Mouse (Mus musculus): ENCODE data around the gene Ssr2.
A peak's percentile ranks its signal among the peaks of the same experiment; 100 is the strongest.
"Not testable (repeated sequence)": the region's sequence is repeated elsewhere in the genome, so short reads cannot be mapped to it uniquely, and the experiment has no call there.

Gene Ssr2

DNA sequence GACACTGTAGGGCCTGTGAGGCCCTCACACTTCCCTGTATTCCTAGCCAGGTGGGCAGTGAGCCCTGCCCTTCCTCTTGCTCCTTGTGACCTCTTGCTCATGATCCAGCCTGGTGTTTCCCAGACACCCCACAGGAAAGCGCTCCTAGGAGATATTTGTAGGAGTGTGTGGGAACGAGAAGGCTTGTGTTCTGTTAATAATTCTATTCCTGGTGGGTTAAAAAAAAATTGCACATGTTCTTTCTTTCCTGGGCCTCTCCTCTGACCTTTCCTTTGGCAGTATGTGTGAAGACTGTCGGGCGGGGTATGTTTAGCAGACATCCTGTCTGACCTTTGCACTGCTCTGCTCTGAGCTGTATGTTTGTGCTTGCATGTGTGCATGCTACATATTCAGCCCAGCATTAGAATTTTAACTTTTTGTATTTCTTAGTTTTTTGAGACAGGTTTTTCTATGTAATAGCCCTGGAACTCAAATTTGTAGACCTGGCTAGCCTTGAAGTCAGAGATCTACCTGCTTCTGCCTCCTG is 9.1 kb upstream of the Ssr2 start:
- DNase-seq, result no peak

DNA sequence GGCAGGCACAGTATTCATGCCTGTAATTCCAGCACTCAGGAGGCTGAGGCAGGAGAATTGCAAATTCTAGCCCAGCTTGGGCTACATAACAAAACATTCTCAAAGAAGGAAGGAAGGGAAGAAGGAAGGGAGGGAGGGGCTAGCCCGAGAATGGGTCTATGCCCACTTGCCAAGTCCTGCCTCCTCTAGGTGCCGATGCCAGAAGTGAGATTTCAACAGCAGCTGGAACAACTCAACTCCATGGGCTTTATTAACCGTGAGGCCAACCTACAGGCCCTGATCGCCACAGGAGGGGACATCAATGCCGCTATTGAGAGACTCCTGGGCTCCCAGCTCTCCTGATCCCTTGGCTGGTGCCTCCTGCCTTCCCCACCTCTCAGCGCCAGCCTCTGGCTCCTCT is 7.8 kb upstream of the Ssr2 start:
- peak; percentile 92 for DNase-seq

DNA sequence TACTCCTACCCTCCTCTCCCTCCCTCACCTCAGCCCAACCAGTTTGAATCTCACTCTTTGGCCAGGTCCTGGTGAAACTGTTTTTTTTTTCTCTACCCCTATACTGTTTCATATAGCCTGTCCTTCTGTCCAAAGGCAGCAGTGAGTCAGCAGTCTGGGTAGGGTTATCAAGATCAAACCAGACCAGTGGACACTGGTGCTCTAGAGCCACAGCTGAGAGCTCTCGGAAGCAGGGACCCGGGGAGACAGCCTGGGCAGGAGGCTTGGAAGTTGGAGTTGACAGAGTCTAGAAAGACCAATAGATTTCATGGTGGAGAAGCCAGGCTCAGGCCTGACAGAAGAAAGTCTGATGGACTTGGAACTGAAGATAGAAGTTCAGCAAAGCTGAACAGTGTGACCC is 7.1 kb upstream of the Ssr2 start:
- peak; percentile 79 for DNase-seq

DNA sequence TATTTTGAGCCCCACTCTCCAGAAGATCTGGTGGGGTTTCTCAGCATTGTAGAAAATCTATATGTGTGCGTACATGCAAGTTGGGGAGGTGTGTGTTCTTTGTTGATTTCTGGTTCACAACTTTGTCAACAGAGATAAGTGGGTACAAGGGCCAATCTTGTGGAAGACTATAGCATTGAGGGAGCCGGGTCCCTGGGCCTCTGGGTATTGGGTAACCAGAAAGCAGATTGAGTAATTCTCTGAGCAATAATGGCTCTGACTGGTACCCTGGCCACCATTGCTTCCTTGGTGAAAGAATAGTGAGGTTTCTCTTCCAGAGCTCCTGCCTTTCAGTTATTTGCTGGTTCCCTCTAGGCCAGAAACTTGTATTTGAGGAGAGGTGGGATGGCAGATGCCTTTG is 6.6 kb upstream of the Ssr2 start:
- no peak for DNase-seq

DNA sequence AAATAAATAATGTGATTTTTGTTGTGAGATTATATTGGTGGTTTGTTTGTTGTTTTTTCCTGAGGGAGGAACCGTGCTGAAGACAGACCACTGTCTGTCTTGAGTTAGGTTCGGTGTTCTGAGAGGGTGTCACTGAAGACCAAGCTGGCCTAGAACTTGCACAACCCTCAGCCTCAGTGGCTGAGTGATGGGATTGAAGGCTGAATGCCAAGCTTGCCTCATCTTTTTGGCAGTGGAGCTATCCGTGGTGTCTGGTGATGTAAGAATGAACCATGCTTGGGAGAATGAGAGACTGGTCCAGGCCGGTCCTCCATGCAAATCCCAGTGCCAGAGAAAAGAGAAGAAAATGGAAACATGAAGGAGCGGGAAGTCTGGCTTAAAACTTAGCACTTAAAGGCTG is 6.0 kb upstream of the Ssr2 start:
- peak; percentile 83 for DNase-seq

DNA sequence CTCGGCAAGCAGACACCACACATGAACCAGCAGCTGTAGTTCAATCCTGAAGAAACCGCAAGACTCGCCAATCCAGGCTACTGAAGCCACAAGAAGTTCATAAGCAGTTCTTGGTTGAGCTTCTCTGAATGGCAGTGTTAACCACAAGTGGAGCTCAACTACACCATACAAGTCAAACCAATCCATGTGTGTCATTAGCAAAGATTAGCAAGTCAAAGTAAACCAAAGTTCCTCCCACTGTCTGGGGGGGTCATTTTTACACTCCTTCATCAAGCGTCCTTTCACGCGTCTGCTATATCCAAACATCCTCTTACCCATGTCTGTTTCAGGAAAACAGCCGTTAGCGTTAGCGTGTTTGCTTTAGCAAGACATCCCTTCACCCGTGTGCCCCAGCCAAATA is 5.3 kb upstream of the Ssr2 start:
- DNase-seq, result no peak

DNA sequence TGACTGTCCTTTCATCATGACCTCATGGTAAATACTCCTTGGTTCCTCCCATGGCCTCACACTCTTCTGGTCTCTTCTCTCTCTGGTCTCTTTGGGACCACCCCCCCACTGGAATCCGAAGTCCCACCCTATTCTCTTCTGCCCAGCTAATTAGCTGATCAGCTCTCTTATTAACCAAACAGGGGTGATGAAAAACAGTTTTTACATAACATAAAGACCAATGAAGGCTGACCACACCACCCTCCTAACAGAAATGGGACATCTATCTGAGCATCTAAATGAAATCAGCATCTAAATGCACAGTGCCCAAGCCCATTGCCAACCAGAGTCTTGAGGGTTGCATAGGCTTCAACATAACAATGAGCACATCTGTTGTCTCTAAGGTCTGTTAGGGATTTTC is 3.8 kb upstream of the Ssr2 start:
- no peak for DNase-seq

DNA sequence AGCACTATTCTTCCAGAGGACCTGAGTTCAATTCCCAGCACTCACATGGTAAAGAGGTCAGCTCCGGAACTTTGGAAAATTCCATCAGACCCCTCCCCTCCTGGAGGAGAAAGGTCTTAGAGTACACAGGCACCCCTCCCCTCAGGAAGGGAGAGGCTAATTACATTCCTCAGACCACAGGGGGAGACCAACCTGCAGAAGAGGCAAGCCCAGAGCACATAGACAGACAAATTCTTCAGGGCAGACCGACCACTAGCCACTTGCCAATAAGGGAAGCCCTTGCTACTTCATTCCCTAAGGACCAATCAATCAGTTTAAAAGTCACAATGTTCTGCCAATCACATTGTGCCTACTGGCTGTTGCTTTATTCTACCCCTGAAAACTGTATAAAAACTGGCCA is 2.8 kb upstream of the Ssr2 start:
- DNase-seq, result peak; percentile 74

DNA sequence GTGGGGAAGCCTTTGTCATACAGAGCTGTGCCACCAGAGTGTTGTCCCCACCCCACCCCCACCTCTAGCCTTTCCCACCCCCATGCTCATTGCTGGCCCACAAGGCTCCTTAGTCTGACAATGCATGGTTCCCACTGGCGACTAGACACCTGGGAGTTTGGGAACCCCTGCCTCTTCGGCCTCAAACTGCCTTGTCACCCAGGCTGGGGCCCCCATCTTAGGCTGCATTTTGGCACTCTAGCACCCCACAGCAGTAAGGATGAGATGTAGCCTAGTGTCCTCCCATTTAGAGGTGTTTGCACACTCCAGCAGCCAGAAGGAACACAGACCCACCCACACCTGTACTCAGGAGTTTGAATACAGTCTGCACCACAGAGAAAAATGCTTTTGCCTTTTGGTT is 1.9 kb upstream of the Ssr2 start:
- peak; percentile 82 for DNase-seq

DNA sequence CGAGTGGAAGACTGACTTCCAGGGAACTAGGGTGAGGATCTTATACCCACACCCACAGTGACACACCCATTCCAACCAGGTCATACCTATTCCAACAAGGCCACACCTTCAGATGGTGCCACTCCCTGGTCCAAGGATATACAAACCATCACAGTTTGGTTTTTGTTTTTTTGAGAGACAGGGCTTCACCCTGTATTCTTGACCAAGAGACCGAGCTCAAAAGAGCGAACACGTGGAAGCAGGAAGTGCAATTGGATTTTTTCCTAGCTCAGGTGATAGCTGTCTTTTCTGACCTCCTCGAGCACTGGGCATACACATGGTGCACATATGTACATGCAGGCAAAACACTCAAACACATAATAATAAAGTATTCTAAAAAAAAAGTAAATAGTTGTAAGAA is 2.2 kb downstream of the Ssr2 start:
- not testable (repeated sequence) for DNase-seq

DNA sequence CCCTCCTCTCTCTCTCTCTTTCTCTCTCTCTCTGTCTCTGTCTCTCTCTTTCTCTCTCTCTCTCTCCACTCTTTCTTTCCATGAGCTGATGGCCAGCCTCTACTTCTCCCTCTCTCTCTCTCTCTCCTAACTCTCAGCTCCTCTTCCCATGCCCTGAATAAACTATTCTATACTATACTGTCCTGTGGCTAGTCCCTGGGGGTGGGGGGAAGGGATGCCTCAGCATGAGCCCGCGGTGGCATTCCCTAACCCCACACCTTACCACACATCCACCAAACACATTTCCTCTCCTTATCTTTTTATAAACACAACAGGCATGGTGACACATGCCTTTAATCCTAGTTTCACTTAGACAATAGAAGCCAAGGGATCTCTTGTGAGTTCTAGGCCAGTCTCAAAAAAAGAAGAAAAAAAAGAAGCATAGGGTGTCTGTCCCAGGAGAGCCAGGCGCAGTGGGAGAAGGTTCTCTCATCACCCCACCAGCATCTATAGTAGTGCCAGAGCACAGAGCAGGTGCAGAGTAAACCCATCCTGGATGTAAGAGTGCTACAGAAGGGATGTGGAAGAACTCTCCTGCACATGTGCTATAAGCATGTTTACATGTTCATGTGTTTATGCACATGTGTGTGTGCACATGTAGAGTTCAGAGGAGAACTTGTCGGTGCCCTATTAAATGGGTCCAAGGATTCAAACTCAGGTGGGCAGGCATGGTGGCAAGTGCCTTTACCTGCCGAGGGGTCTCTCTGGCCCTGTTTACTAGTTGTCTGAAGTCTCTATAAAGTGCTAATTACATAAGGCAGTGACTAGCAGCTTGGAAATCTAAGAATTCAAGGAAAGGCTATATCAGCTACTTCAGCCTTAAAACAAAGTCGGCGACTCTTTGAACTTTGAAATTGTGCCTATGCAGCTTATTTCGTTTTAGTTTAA is 3.1 kb downstream of the Ssr2 start:
- no peak for DNase-seq

DNA sequence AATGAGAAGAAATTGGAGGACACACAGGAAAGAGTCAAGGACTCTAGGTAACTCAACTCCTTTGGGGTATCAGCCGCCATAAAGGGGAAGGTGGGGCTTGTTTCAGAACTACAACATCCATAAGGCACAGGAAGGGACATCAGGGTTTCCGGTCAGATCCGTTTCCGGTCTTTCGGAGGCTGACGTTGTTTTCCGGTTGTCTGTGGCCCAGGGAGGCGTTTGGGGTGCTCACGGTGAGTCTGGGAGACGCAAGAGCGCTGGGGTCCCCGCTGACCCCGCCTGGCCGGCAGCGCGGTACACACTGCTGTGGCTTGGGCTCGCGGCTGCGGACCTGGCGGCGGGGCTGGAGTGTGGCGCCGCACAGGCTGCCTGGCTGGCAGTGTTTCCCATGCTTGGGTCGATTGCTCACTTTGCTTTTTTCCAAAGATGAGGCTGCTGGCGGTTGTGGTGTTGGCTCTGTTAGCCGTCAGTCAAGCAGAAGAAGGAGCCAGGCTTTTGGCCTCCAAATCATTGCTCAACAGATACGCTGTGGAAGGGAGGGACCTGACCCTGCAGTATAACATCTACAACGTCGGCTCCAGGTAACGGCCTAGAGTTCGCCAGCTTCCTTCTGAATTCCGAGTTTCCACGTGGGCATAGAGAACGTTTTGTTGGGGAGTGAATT is 3.9 kb downstream of the Ssr2 start:
- DNase-seq, result peak; percentile 98

DNA sequence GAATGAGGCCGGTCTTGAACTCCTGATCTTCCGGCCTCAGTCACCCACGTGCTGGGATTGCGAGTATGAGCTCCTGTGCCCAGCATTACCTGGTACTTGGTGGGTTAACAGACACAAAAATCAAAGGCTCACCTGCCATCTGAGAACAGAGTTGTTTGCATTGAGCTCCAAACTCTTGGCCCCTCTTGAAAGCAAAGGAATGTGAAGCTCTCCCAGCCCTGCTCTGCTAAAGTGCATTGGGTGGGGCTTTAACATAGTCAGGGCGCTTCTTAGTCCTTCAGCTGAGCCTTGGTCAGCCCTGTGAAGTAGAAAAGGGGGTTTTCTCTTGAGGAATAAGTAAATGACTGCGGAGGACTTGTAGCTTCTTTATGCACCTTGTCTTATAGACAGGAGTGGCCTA is 10.1 kb downstream of the Ssr2 start:
- DNase-seq, result no peak

DNA sequence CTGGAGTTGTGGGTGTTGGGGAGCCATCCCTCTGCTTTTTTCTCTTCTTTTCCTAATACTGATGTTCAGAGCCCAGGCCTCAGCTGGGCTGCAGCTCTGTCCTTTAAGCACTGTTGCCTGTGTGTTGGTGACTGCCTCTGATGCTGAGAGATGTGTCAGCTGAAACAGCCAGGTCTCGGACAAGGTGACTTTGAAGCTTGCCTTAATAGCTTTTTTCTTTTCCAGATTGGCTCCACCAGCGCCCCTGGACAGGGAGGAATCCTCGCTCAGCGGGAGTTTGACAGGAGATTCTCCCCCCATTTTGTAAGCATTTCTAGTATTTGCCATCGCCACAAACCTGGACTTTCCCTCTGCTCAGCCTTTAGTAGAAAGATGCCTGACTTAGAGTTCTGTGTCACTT is 11.0 kb downstream of the Ssr2 start:
- peak; percentile 71 for DNase-seq

DNA sequence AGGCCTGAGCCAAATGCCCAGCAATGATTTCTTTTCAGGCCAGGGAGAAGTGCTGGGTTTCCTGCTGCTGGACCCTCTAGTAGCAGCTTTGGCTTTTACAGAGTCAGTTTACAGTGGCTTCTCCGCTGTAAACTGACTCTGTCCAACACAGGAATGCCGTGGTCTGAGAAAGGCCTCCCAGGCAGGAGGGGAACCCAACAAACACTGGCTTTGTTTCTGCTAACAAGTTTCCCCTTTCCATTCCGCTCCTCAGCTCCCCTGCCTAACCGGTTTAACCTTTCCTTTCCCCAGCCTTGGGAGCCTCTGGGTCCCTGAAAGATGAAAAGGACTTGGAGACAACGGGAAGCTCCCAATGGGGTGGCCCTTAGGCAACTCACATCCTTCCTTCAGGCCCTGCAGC is 14.6 kb downstream of the Ssr2 start:
- no peak for DNase-seq

DNA sequence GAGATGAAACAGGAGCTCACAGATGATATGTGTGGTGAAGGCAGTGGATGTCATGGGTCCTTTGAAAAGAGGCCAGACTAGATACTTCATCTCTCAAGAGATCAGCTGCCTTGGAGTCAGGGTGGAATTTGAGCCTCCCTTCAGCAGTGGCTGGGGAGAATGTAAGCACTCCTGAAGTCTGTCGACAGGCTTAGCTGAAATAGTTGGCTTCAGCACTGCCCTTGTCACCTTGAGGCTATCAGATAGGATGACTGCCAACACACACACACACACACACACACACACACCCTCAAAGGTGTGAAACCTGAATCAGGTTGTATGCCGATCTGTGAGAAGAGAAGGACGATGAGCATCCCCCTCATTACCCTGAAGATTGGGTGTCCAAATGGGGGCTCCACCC is 15.4 kb downstream of the Ssr2 start:
- DNase-seq, result no peak

DNA sequence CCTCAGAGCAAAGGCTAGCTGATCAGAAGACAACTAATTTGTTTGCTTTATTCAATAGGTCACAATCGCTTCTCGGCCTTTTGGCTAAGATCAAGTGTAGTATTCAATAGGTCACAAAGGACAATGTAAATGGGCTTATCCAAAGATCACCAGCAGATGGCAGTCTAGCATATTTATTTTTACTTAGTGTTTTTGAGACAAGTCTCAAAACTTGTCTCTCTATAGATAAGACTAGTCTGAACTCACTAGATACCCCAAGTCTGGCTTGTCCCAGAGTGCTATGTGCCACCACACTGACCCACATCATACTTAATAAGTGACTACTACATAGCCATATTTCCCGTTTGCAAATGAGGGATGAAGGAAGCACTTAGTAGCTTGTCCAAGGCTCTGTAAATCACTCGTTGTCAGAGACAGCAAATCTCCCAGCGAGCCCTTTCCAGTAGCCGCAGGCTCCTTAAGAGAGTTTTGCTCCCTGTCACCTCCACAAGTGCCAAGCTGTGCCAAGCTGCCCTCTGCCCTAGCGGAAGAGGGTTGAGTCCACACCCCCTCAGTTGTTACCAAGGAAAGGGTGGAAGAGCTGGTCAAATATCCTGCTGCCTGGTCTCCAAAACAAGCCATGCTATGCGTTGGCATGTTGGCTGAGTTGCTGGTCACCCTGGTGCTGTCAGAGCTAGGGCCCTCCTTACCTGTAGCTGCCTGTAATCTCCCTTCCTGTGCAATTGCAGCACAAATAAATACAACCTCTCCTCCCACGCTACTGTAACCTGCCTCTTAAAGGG is 16.5 kb downstream of the Ssr2 start:
- peak; percentile 91 for DNase-seq

DNA sequence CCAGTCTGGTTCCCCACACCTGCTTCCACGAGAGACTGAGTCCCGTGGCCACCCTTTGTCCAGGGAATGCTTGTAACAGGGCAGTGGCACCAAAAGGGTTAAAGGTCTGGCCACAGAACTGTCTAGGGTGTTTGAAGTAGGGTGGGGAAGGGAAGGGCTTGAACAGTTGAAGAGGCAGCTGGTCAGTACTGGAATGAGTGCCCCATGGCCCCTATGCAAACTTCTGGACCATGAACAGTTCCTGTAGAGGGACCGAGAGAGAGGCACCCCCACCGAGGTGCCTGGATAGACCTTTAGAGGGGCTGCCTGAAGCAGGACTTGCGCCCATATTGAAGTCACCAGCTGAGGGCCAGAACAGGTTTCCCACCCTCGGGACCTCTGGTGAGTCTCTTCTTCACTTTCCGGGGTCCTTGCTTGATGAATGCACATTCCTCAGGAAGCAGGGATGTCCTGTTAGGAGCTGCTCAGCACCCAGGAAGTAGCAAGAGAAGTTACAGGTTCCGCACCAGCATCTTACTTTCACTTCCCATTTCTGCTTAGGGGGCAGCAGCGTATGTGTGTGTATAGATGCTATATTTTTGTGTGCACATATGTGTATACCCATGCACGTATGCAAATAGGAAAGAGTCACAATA is 17.4 kb downstream of the Ssr2 start:
- peak; percentile 93 for DNase-seq

DNA sequence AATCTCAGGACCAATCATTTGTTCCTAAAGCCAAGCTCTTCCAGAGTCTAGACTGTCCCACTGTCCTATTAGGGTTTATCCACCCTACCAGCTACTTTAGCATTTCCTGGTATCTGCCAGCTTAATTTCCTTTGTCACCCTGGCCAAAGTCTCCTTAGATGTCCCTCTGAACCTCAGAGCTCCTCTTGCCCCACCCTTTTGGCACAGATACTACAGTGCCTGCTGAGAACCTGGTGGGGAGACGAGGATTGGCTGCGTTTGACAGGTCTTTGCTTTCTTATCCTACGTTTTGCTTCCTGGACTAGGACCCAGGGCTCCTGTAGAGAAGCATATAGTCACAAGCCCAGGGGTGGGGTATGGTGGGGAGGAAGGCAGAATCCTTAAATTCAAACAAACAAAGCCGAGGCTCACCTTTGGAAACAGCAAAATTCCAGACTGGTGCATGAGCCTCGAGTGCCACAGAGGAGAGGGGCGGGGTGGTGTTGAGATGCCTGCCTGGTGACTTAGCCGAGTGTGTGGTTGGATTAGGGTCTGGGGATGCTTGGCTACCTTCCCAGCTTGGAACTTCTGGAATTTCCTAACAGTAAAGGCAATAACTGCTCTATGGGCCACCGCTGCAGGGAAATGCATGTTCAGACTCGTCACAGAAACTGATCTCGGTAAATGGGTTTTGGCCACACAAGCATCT is 18.4 kb downstream of the Ssr2 start:
- no peak for DNase-seq

DNA sequence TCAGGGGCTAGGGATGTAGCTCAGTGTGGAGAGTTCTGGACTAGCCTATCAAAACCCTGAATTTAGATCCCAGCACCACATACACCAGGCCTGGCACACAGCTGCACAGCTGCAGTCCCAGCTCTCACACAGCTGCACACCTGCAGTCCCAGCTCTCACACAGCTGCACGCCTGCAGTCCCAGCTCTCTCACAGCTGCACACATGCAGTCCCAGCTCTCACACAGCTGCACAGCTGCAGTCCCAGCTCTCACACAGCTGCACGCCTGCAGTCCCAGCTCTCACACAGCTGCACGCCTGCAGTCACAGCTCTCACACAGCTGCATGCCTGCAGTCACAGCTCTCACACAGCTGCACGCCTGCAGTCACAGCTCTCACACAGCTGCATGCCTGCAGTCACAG is 20.9 kb downstream of the Ssr2 start:
- not testable (repeated sequence) for DNase-seq

DNA sequence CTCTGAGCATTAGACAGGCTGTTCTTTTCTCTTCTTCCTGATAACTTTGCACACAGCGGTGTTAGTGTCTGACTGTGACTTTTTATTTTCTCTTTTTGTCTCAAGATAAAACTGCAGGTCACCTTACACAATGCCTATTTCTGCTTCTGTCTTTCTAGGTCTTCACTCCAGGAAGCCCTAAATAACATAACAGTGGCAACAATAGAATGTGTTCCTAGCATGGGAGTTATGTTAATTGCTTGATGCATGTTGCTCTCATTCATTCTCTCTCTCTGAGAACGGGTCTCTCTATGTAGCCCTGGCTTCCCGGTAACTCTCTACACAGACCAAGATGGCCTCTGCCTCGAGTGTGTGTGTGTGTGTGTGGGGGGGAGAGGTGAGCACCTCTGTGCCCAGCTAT is 26.8 kb downstream of the Ssr2 start:
- DNase-seq, result peak; percentile 64

DNA sequence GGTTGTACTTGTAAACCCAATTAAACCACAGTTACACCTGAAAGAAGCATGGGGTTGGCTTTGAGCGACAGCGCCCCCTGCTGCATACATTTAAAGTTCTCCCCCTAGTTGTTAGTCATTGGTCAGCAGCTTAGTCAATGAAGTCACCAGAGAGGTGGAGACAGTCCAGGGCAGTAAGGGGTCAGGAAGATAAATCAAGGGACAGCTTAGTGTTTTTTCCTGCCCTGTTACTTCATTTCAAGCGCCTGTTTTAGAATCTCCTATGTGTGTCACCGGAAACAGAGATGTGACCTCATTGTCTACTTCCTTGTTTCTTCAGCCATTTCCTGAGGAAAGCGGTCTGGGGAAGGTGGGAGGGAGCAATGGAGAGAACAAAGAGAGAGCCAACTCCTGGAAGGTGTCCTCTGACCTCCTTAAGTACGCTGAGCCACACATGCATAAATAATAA is 28.1 kb downstream of the Ssr2 start:
- DNase-seq, result peak; percentile 97
